24 mouse cellular contexts compared by ENCODE assay signal in the genomic region with DNA sequence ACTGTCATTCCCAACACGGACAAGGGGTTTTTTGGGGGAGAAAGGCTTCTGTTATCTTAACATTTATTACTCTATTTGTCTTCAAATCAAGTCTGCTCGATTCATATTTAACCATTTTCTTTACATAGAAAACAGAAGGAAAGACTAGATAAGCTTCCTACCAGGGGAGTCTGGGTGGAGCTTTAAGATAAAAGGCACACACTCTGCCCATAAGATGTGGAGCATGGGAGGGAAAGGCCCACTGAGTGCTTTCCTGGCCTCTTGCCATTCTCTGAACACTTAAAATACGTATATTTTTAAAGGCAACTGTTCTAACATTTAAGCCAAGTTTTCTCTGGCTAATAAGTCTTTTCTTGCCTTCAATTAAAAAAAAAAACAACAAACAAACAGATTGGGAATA. TPM values are rescaled to one million over a fixed set of nuclear protein-coding genes. Genes with fewer than 3 reads are reported as not detected.
DNase-seq lines count a peak whose midpoint lies in the region; ATAC-seq and TF ChIP-seq lines count a peak whose summit lies in the region.
"Had no signal": no experiment of that assay in that cellular context is flagged by ENCODE, and none has a peak within 500 bp of the region (broad histone marks: within the 10 kb centered on the region; RNA-seq: fewer than 3 reads in every experiment).

No protein-coding gene starts in this region.

- H3K27ac ChIP-seq in MEL (ENCODE audit: control insufficient read depth, low read depth, low read length) = peak overlapping the region; percentile 49
- H3K27ac ChIP-seq in liver, embryonic 15.5 days (replicated peaks) = 0 out of 2 replicates have a peak overlapping the region, but pooled peaks have one; percentile 42
- H3K27ac ChIP-seq: gastrocnemius, adult 2 months; limb, embryonic 10.5 days; neural tube, embryonic 13.5 days had no signal

- TF ChIP-seq POLR2A in MEL (IDR thresholded peaks at IDR 0.05; ENCODE audit: control insufficient read depth in 1 of 2, insufficient read depth in 1 of 2, low read depth in 1 of 2, low read length in 2 of 2, poor library complexity in 1 of 2) = no peak

- intact Hi-C loops in left cerebral cortex, postnatal 4 days (cut with DNase I) = no loop called here

- H3K4me1 ChIP-seq in MEL (ENCODE audit: control insufficient read depth in 1 of 2, insufficient read depth in 2 of 2, low read length in 2 of 2) = peaks cover 12 to 18% of the 10 kb centered on the region in 2 experiments
- H3K4me1 ChIP-seq in liver, embryonic 15.5 days (replicated peaks) = peaks cover 26% of the 10 kb centered on the region

- TF ChIP-seq EP300 in MEL (IDR thresholded peaks at IDR 0.05; ENCODE audit: low read depth in 1 of 2, low read length in 2 of 2) = peak; percentile 91

- peak overlapping the region; percentile 56 for H3K4me2 ChIP-seq in liver, embryonic 15.5 days
- H3K4me2 ChIP-seq: neural tube, embryonic 13.5 days had no signal

- no peaks in the 10 kb centered on the region for H3K79me2 ChIP-seq in MEL (ENCODE audit: control insufficient read depth, insufficient read depth, low read length, poor library complexity)

- peak overlapping the region in 1 of 2 experiments; percentile 30; a peak in 1 of 4 replicates for H3K4me3 ChIP-seq in MEL (ENCODE audit: control insufficient read depth in 1 of 2, insufficient read depth in 1 of 2, low read depth in 2 of 2, low read length in 2 of 2)
- peak overlapping the region; percentile 2; the same call in 1 of the 2 replicates for H3K4me3 ChIP-seq in liver, embryonic 15.5 days (replicated peaks)
- H3K4me3 ChIP-seq: gastrocnemius, adult 2 months; limb, embryonic 10.5 days; myocyte; neural tube, embryonic 13.5 days had no signal

- H3K9me3 ChIP-seq in MEL (replicated peaks; ENCODE audit: insufficient read depth, low read length) = no peaks in the 10 kb centered on the region
- H3K9me3 ChIP-seq in liver, embryonic 15.5 days (replicated peaks) = no peaks in the 10 kb centered on the region
- H3K9me3 ChIP-seq: limb, embryonic 10.5 days; neural tube, embryonic 13.5 days had no signal

- DNase-seq in MEL (ENCODE audit: low read depth, low spot score) (peak; percentile 87), MEL-GATA-1-ER (ENCODE audit: extremely low read depth, low read depth) (peak; percentile 81)
- DNase-seq in ovary, adult 18-20 months (ENCODE audit: low spot score) = no peak
- no peak for DNase-seq in left cerebral cortex, postnatal 4 days
- DNase-seq in urinary bladder, postnatal 4 days (ENCODE audit: low spot score in 2 of 2) = no peak
- DNase-seq: adrenal gland, postnatal 25 days; cerebellum, adult 11-12 months; cerebellum, postnatal 10 days; gastrocnemius, adult 2 months; heart, postnatal 4 days; kidney, postnatal 25 days; lung, postnatal 36 days; right cerebral cortex, adult 18-20 months had no signal

- TF ChIP-seq CTCF in MEL (IDR thresholded peaks at IDR 0.05 in 2 of 3, conservative IDR thresholded peaks at IDR 0.05 in 1 of 3; ENCODE audit: control insufficient read depth in 1 of 3, insufficient read depth in 1 of 3, low read depth in 2 of 3, low read length in 3 of 3, poor library complexity in 1 of 3, severe bottlenecking in 1 of 3) = no peak

- H3K36me3 ChIP-seq in MEL (ENCODE audit: control insufficient read depth in 1 of 2, insufficient read depth in 2 of 2, low read length in 2 of 2) = peaks cover 0 to 13% of the 10 kb centered on the region in 2 experiments; a peak in 2 of 4 replicates
- no peaks in the 10 kb centered on the region for H3K36me3 ChIP-seq in liver, embryonic 15.5 days (replicated peaks)
- H3K36me3 ChIP-seq: limb, embryonic 10.5 days; neural tube, embryonic 13.5 days had no signal

- WGBS in liver, embryonic 15.5 days (ENCODE audit: insufficient replicate concordance) = 15% methylated on average over 3 of the region's 3 CpGs

- H3K9ac ChIP-seq in MEL (ENCODE audit: control insufficient read depth, low read depth, low read length, poor library complexity, severe bottlenecking) = no peak overlapping the region
- no peak overlapping the region for H3K9ac ChIP-seq in liver, embryonic 15.5 days
- H3K9ac ChIP-seq: neural tube, embryonic 13.5 days had no signal

- H3K27me3 ChIP-seq in MEL (ENCODE audit: control insufficient read depth in 1 of 2, insufficient read depth in 2 of 2, low read length in 2 of 2) = no peaks in the 10 kb centered on the region
- peaks cover 18% of the 10 kb centered on the region for H3K27me3 ChIP-seq in liver, embryonic 15.5 days
- H3K27me3 ChIP-seq: neural tube, embryonic 13.5 days had no signal

- 0 out of 2 replicates have a peak, but pooled peaks have one; percentile 41 for ATAC-seq in erythroid progenitor cell, adult 5-6 weeks (replicated peaks; ENCODE audit: low FRiP score, poor library complexity, severe bottlenecking)
- peak; percentile 94 for ATAC-seq in liver, embryonic 15.5 days (ENCODE audit: insufficient read depth)
- ATAC-seq: forebrain, embryonic 14.5 days; hindbrain, embryonic 16.5 days; intestine, embryonic 16.5 days; midbrain, embryonic 16.5 days had no signal

- no peak for TF ChIP-seq RAD21 in MEL (IDR thresholded peaks at IDR 0.05; ENCODE audit: low read depth, low read length)

TF ChIP-seq in MEL, 35 proteins besides CTCF, POLR2A, EP300 and RAD21:
- no peak for TF ChIP-seq POLR2AphosphoS5 (IDR thresholded peaks at IDR 0.05; ENCODE audit: borderline replicate concordance, low read depth, low read length)
- peak; percentile 60 for TF ChIP-seq SIN3A (IDR thresholded peaks at IDR 0.05; ENCODE audit: low read length)
- TF ChIP-seq KAT2A (conservative IDR thresholded peaks at IDR 0.05; ENCODE audit: low read depth, low read length) = no peak
- TF ChIP-seq TAL1 (IDR thresholded peaks at IDR 0.05; ENCODE audit: low read length) = peak; percentile 87
- TF ChIP-seq MYC (IDR thresholded peaks at IDR 0.05; ENCODE audit: low read depth, low read length) = peak; percentile 69; the same call in 1 of the 2 replicates
- TF ChIP-seq MAFK (IDR thresholded peaks at IDR 0.05; ENCODE audit: borderline replicate concordance, low read depth, low read length) = peak; percentile 43; the same call in 1 of the 2 replicates
- 0 out of 2 replicates have a peak, but pooled peaks have one; percentile 31 for TF ChIP-seq ZKSCAN1 (IDR thresholded peaks at IDR 0.05; ENCODE audit: low read depth, low read length)
- TF ChIP-seq BHLHE40 (IDR thresholded peaks at IDR 0.05; ENCODE audit: borderline replicate concordance, low read depth, low read length) = peak; percentile 37; the same call in 1 of the 2 replicates
- no peak for TF ChIP-seq MYB (IDR thresholded peaks at IDR 0.05; ENCODE audit: low read depth, low read length)
- no peak for TF ChIP-seq ELF1 (IDR thresholded peaks at IDR 0.05; ENCODE audit: low read depth, low read length)
- TF ChIP-seq SMC3 (IDR thresholded peaks at IDR 0.05; ENCODE audit: low read depth, low read length) = no peak
- TF ChIP-seq ETS1 (IDR thresholded peaks at IDR 0.05; ENCODE audit: low read depth, low read length) = peak; percentile 84
- TF ChIP-seq MAZ (IDR thresholded peaks at IDR 0.05; ENCODE audit: low read depth, low read length) = peak; percentile 48
- no peak for TF ChIP-seq MEF2A (IDR thresholded peaks at IDR 0.05; ENCODE audit: extremely low read depth, insufficient replicate concordance, low read depth, low read length, poor library complexity, severe bottlenecking)
- TF ChIP-seq UBTF (IDR thresholded peaks at IDR 0.05; ENCODE audit: borderline replicate concordance, insufficient read depth, low read depth, low read length) = no peak
- peak; percentile 47; the same call in 1 of the 2 replicates for TF ChIP-seq ZNF384 (IDR thresholded peaks at IDR 0.05; ENCODE audit: low read depth, low read length)
- TF ChIP-seq GATA1 (IDR thresholded peaks at IDR 0.05; ENCODE audit: low read depth, low read length) = peak; percentile 94
- TF ChIP-seq MXI1 (IDR thresholded peaks at IDR 0.05; ENCODE audit: low read depth, low read length) = no peak
- peak; percentile 94 for TF ChIP-seq TCF12 (IDR thresholded peaks at IDR 0.05; ENCODE audit: low read depth, low read length)
- peak; percentile 97 for TF ChIP-seq RCOR1 (IDR thresholded peaks at IDR 0.05; ENCODE audit: low read depth, low read length)
- no peak for TF ChIP-seq CHD1 (IDR thresholded peaks at IDR 0.05; ENCODE audit: low read depth, low read length)
- no peak for TF ChIP-seq ZC3H11A (IDR thresholded peaks at IDR 0.05; ENCODE audit: low read depth, low read length)
- TF ChIP-seq HCFC1 (IDR thresholded peaks at IDR 0.05; ENCODE audit: low read depth, low read length) = no peak

RNA-seq across cellular contexts. Expression of gene 2010111I01Rik, which starts 25.3 kb away (rescaled TPM):
- 26.3 and 29.5 TPM in 2 replicates for total RNA-seq in MEL (2012; rRNA removed)
- polyA plus RNA-seq in MEL (2012; ENCODE audit: insufficient read depth in 1 of 2, insufficient read length in 2 of 2, low read depth in 1 of 2, low replicate concordance in 2 of 2, missing spikeins in 1 of 2) = 10 to 100 TPM in 1 of 2 experiments, not detected in 1; 32.7 TPM
- total RNA-seq in erythroid progenitor cell, adult 5-6 weeks (2015; ENCODE audit: low replicate concordance) = 5.9 and 11.9 TPM in 2 replicates
- 19.9 and 28.4 TPM in 2 replicates for total RNA-seq in erythroid progenitor cell, adult 5-6 weeks (2017; ENCODE audit: low replicate concordance)
- 14.6 and 15.6 TPM in 2 replicates for polyA plus RNA-seq in liver, embryonic 15.5 days (2015; fragmentation: Nextera tagmentation; extraction: Ambion mirVana)
- 10 to 100 TPM; 42.3 to 51.9 TPM for total RNA-seq in left cerebral cortex, postnatal 4 days (2021)

RNA-seq across cellular contexts. Expression of gene Fbp1, which starts 51.3 kb away (rescaled TPM):
- not detected in 2 replicates for total RNA-seq in MEL (2012; rRNA removed)
- not detected for polyA plus RNA-seq in MEL (2012; ENCODE audit: insufficient read depth in 1 of 2, insufficient read length in 2 of 2, low read depth in 1 of 2, low replicate concordance in 2 of 2, missing spikeins in 1 of 2)
- 1.4 and 5.9 TPM in 2 replicates for total RNA-seq in erythroid progenitor cell, adult 5-6 weeks (2015; ENCODE audit: low replicate concordance)
- total RNA-seq in erythroid progenitor cell, adult 5-6 weeks (2017; ENCODE audit: low replicate concordance) = 4.0 TPM in 1 of 2 replicates, not detected in the other
- polyA plus RNA-seq in liver, embryonic 15.5 days (2015; fragmentation: Nextera tagmentation; extraction: Ambion mirVana) = 43.1 and 93.2 TPM in 2 replicates
- under 1 TPM; 0.46 to 0.92 TPM for total RNA-seq in left cerebral cortex, postnatal 4 days (2021)
- total RNA-seq: gastrocnemius, adult 2 months had no signal
- polyA plus RNA-seq: C2C12; embryonic facial prominence, embryonic 11.5 days; forebrain, embryonic 14.5 days; limb, embryonic 10.5 days; midbrain, embryonic 16.5 days; myocyte had no signal

Comparison
In these comparisons a context has a peak if more than half of its experiments do, and no peak if none do; other contexts are left out.
1. DNase-seq: peak in MEL (single experiment) and MEL-GATA-1-ER (single experiment); none in ovary, adult 18-20 months (single experiment), left cerebral cortex, postnatal 4 days (single experiment) and urinary bladder, postnatal 4 days (0 of 2).